Mouse (Mus musculus): ENCODE results near the gene Sbno2. TPM values are rescaled to one million over a fixed set of nuclear protein-coding genes. Genes with fewer than 3 reads are reported as not detected.

Gene Sbno2
- polyA plus RNA-seq, 1 experiment from 2014 or later = 9.6 TPM

GRCm38 (mm10) chr10:80072623-80073489 lies 32.5 kb downstream of the Sbno2 start:
- H3K4me2 ChIP-seq (ENCODE audit: low read length) = no peak overlapping the region
- H3K9me3 ChIP-seq (replicated peaks; ENCODE audit: low read length) = no peaks in the 10 kb centered on the region
- H3K4me3 ChIP-seq (replicated peaks; ENCODE audit: low read depth, low read length) = no peak overlapping the region
- ATAC-seq (replicated peaks; ENCODE audit: low FRiP score, low read depth) = peak; percentile 26; the same call in 1 of the 2 replicates
- peak overlapping the region; percentile 37; the same call in 1 of the 2 replicates for H3K9ac ChIP-seq (ENCODE audit: low read depth, low read length)
- H3K27ac ChIP-seq = peak overlapping the region; percentile 47
- H3K36me3 ChIP-seq (ENCODE audit: insufficient read depth, low read length) = peaks cover 9% of the 10 kb centered on the region; the same call in 1 of the 2 replicates
- no peaks in the 10 kb centered on the region for H3K27me3 ChIP-seq (ENCODE audit: insufficient read depth, low read length)
- peaks cover 23% of the 10 kb centered on the region for H3K4me1 ChIP-seq (replicated peaks; ENCODE audit: insufficient read depth, low read length)
- no peak for TF ChIP-seq CTCF (IDR thresholded peaks at IDR 0.05; ENCODE audit: low read depth)
- WGBS = 71% methylated on average over 20 of the region's 20 CpGs
- no peak for DNase-seq (ENCODE audit: low spot score)

- DNase-seq (ENCODE audit: low spot score) (no peak), ATAC-seq (replicated peaks; ENCODE audit: low FRiP score, low read depth) (peak; percentile 22; the same call in 1 of the 2 replicates)
- Histone ChIP-seq H3K36me3 (ENCODE audit: insufficient read depth, low read length) (no peaks in the 10 kb centered on the region; the same call in 1 of the 2 replicates), H3K27me3 (ENCODE audit: insufficient read depth, low read length) (no peaks in the 10 kb centered on the region), H3K4me2 (ENCODE audit: low read length) (no peak overlapping the region), H3K9ac (ENCODE audit: low read depth, low read length) (no peak overlapping the region), H3K4me3 (replicated peaks; ENCODE audit: low read depth, low read length) (no peak overlapping the region), H3K4me1 (replicated peaks; ENCODE audit: insufficient read depth, low read length) (peaks cover 23% of the 10 kb centered on the region), H3K27ac (peak overlapping the region; percentile 86), H3K9me3 (replicated peaks; ENCODE audit: low read length) (no peaks in the 10 kb centered on the region)
- WGBS = 46% methylated on average over 3 of the region's 3 CpGs
- no peak for TF ChIP-seq CTCF (IDR thresholded peaks at IDR 0.05; ENCODE audit: low read depth)
Observed at GRCm38 (mm10) chr10:80071516-80071900, 33.9 kb downstream of the Sbno2 start.

GRCm38 (mm10) chr10:80070837-80071515 lies 34.4 kb downstream of the Sbno2 start:
- Histone ChIP-seq H3K36me3 (ENCODE audit: insufficient read depth, low read length) (no peaks in the 10 kb centered on the region; the same call in 1 of the 2 replicates), H3K4me3 (replicated peaks; ENCODE audit: low read depth, low read length) (no peak overlapping the region), H3K27ac (peak overlapping the region; percentile 86), H3K4me2 (ENCODE audit: low read length) (no peak overlapping the region), H3K27me3 (ENCODE audit: insufficient read depth, low read length) (no peaks in the 10 kb centered on the region), H3K4me1 (replicated peaks; ENCODE audit: insufficient read depth, low read length) (peaks cover 21% of the 10 kb centered on the region), H3K9ac (ENCODE audit: low read depth, low read length) (no peak overlapping the region), H3K9me3 (replicated peaks; ENCODE audit: low read length) (no peaks in the 10 kb centered on the region)
- peak; percentile 83 for DNase-seq (ENCODE audit: low spot score)
- no peak for TF ChIP-seq CTCF (IDR thresholded peaks at IDR 0.05; ENCODE audit: low read depth)
- WGBS = 39% methylated on average over 9 of the region's 9 CpGs
- ATAC-seq (replicated peaks; ENCODE audit: low FRiP score, low read depth) = peak; percentile 76

- Histone ChIP-seq H3K36me3 (ENCODE audit: insufficient read depth, low read length) (peaks cover 4% of the 10 kb centered on the region; the same call in 1 of the 2 replicates), H3K4me3 (replicated peaks; ENCODE audit: low read depth, low read length) (no peak overlapping the region), H3K4me1 (replicated peaks; ENCODE audit: insufficient read depth, low read length) (peaks cover 16% of the 10 kb centered on the region), H3K9me3 (replicated peaks; ENCODE audit: low read length) (no peaks in the 10 kb centered on the region), H3K4me2 (ENCODE audit: low read length) (no peak overlapping the region), H3K9ac (ENCODE audit: low read depth, low read length) (no peak overlapping the region), H3K27me3 (ENCODE audit: insufficient read depth, low read length) (no peaks in the 10 kb centered on the region), H3K27ac (no peak overlapping the region)
- WGBS = 87% methylated on average over 4 of the region's 4 CpGs
- no peak for DNase-seq (ENCODE audit: low spot score)
- ATAC-seq (replicated peaks; ENCODE audit: low FRiP score, low read depth) = no peak
- no peak for TF ChIP-seq CTCF (IDR thresholded peaks at IDR 0.05; ENCODE audit: low read depth)
Observed at GRCm38 (mm10) chr10:80069948-80070450, 35.4 kb downstream of the Sbno2 start.

- ATAC-seq (replicated peaks; ENCODE audit: low FRiP score, low read depth) (no peak), DNase-seq (ENCODE audit: low spot score) (no peak)
- TF ChIP-seq CTCF (IDR thresholded peaks at IDR 0.05; ENCODE audit: low read depth) = no peak
- Histone ChIP-seq H3K4me2 (ENCODE audit: low read length) (no peak overlapping the region), H3K4me3 (replicated peaks; ENCODE audit: low read depth, low read length) (no peak overlapping the region), H3K9me3 (replicated peaks; ENCODE audit: low read length) (no peaks in the 10 kb centered on the region), H3K36me3 (ENCODE audit: insufficient read depth, low read length) (peaks cover 6% of the 10 kb centered on the region; the same call in 1 of the 2 replicates), H3K4me1 (replicated peaks; ENCODE audit: insufficient read depth, low read length) (peaks cover 16% of the 10 kb centered on the region), H3K9ac (ENCODE audit: low read depth, low read length) (no peak overlapping the region), H3K27me3 (ENCODE audit: insufficient read depth, low read length) (no peaks in the 10 kb centered on the region), H3K27ac (no peak overlapping the region)
- 87% methylated on average over 6 of the region's 7 CpGs for WGBS
Observed at GRCm38 (mm10) chr10:80069251-80069650, 36.1 kb downstream of the Sbno2 start.

Measured in kidney, postnatal 0 days (tissue).